Mouse (Mus musculus) hindbrain, embryonic 16.5 days (tissue): ENCODE results near the gene Gm5538. TPM values are rescaled to one million over a fixed set of nuclear protein-coding genes. Genes with fewer than 3 reads are reported as not detected.

Experiments used
- ATAC-seq: fragments of 200-750 bp; cut with Nextera tagmentation; 2 replicates; pipeline ENCODE4 v1.8.0; 2017; ENCODE audit warnings: moderate TSS enrichment, moderate library complexity
- H3K27ac ChIP-seq: fragments of 300-500 bp; sonication (generic); 2 replicates; pipeline ENCODE4 v1.5.1; 2014; ENCODE audit warnings: low read depth, mild to moderate bottlenecking, control low read depth, low read length, moderate library complexity
- H3K27me3 ChIP-seq: fragments of 300-500 bp; sonication (generic); replicated peaks from 2 replicates; pipeline ENCODE4 v1.6.1; 2014; ENCODE audit warnings: low read length; ENCODE audit not compliant: control insufficient read depth, insufficient read depth
- H3K36me3 ChIP-seq: fragments of 300-500 bp; sonication (generic); 2 replicates; pipeline ENCODE4 v1.6.1; 2014; ENCODE audit warnings: mild to moderate bottlenecking, low read length, moderate library complexity, mixed read lengths; ENCODE audit not compliant: control insufficient read depth, insufficient read depth
- H3K4me1 ChIP-seq: fragments of 300-500 bp; sonication (generic); 2 replicates; pipeline ENCODE4 v1.6.1; 2014; ENCODE audit warnings: low read depth, low read length; ENCODE audit not compliant: control insufficient read depth, insufficient read depth
- H3K4me2 ChIP-seq: fragments of 300-500 bp; sonication (generic); 2 replicates; pipeline ENCODE4 v1.6.1; 2014; ENCODE audit warnings: mild to moderate bottlenecking, low read length, control low read depth, moderate library complexity
- H3K4me3 ChIP-seq: fragments of 300-500 bp; sonication (generic); 2 replicates; pipeline ENCODE4 v1.5.1; 2014; ENCODE audit warnings: mild to moderate bottlenecking, low read length, control low read depth, moderate library complexity
- H3K9ac ChIP-seq: fragments of 300-500 bp; sonication (generic); 2 replicates; pipeline ENCODE4 v1.6.1; 2014; ENCODE audit warnings: low read depth, mild to moderate bottlenecking, control low read depth, low read length, moderate library complexity
- H3K9me3 ChIP-seq: fragments of 300-500 bp; sonication (generic); 2 replicates; pipeline ENCODE4 v1.6.1; 2014; ENCODE audit warnings: mild to moderate bottlenecking, low read length, moderate library complexity; ENCODE audit not compliant: control insufficient read depth
- WGBS: fragments of 180-500 bp; shearing (Covaris S2); extraction: QIAGEN DNeasy Blood & Tissue Kit; methylation state at CpG from one replicate; pipeline ENCODE4 v1.1.7; 2014; 5-methylcytosine and 5-hydroxymethylcytosine counted together
- polyA plus RNA-seq: library from polyadenylated mRNA; unstranded; fragments of >200 nt; fragmentation: Nextera tagmentation; extraction: Ambion mirVana; gene quantifications from 2 replicates; pipeline ENCODE4 v1.2.1, GENCODE M21; 2015

Gm5538 gene
- polyA plus RNA-seq: not detected in 2 replicates

DNA sequence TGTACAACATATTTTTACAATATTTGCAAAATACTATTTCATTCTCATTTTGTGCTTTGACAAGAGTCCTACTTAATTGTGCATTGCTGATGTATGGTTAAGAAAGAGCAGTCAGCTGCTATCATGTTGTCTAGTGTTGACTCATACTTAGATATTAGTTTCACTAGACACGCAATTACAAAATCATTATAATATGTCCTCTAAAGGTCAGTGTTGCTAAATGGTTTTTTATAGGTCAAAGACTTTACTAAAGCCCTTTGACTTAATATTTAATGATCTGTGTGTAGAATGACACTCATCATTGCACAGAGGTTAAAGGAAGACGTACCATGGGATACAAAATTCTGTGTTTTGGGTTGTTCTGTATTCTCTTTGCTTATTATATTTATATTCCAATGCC lies at the start of gene Gm5538:
TSS of gene Gm5538 (plus strand) at position 301 of the 400 bp plus-strand sequence.
- Histone ChIP-seq H3K27ac (no peak within 1 kb of the TSS), H3K4me2 (no peak within 1 kb of the TSS), H3K9me3 (no peaks in the 10 kb centered on the region), H3K4me3 (no peak within 1 kb of the TSS), H3K27me3 (no peaks in the 10 kb centered on the region), H3K4me1 (no peaks in the 10 kb centered on the region), H3K9ac (no peak within 1 kb of the TSS), H3K36me3 (no peaks in the 10 kb centered on the region)
- no peak for ATAC-seq
- WGBS: 88% methylated on average over 2 of the region's 2 CpGs

GRCm38 (mm10) chr3:59697391-59697790 lies 32.2 kb upstream of the Gm5538 start:
- no peak overlapping the region for H3K27ac ChIP-seq
- ATAC-seq: no peak
- no peak overlapping the region for H3K9ac ChIP-seq
- H3K4me3 ChIP-seq: no peak overlapping the region
- no peaks in the 10 kb centered on the region for H3K9me3 ChIP-seq
- H3K4me1 ChIP-seq: no peaks in the 10 kb centered on the region
- H3K4me2 ChIP-seq: no peak overlapping the region
- no peaks in the 10 kb centered on the region for H3K27me3 ChIP-seq
- H3K36me3 ChIP-seq: no peaks in the 10 kb centered on the region
- 80% methylated on average over 3 of the region's 3 CpGs for WGBS

- no peak overlapping the region for H3K4me3 ChIP-seq
- no peak overlapping the region for H3K9ac ChIP-seq
- no peak for ATAC-seq
- no peak overlapping the region for H3K27ac ChIP-seq
- no peak overlapping the region for H3K4me2 ChIP-seq
- WGBS: 100% methylated on average over 1 of the region's 1 CpGs
- H3K4me1 ChIP-seq: no peaks in the 10 kb centered on the region
- no peaks in the 10 kb centered on the region for H3K36me3 ChIP-seq
- no peaks in the 10 kb centered on the region for H3K9me3 ChIP-seq
- H3K27me3 ChIP-seq: no peaks in the 10 kb centered on the region
Observed at GRCm38 (mm10) chr3:59702614-59703110, 26.9 kb upstream of the Gm5538 start.

- no peak for ATAC-seq
- no peaks in the 10 kb centered on the region for H3K9me3 ChIP-seq
- no peaks in the 10 kb centered on the region for H3K36me3 ChIP-seq
Observed at GRCm38 (mm10) chr3:59739866-59740265, 10.3 kb downstream of the Gm5538 start.

GRCm38 (mm10) chr3:59744181-59744580 lies 14.6 kb downstream of the Gm5538 start:
- Histone ChIP-seq H3K9me3 (no peaks in the 10 kb centered on the region), H3K9ac (no peak overlapping the region), H3K27ac (no peak overlapping the region), H3K27me3 (no peaks in the 10 kb centered on the region), H3K4me2 (no peak overlapping the region), H3K36me3 (no peaks in the 10 kb centered on the region), H3K4me3 (no peak overlapping the region), H3K4me1 (no peaks in the 10 kb centered on the region)
- no peak for ATAC-seq
- 14% methylated on average over 2 of the region's 2 CpGs for WGBS

More at GRCm38 (mm10) chr3:59739866-59740265, 10.3 kb downstream of the Gm5538 start:
- no peaks in the 10 kb centered on the region for H3K4me1 ChIP-seq
- H3K4me3 ChIP-seq: no peak overlapping the region
- H3K4me2 ChIP-seq: no peak overlapping the region
- no peak overlapping the region for H3K27ac ChIP-seq
- H3K27me3 ChIP-seq: no peaks in the 10 kb centered on the region
- no peak overlapping the region for H3K9ac ChIP-seq
- WGBS: 90% methylated on average over 1 of the region's 1 CpGs

Other genes with a start within 250 kb of the Gm5538 start
- not detected in 2 replicates for gene Gm8298, start 131.3 kb downstream of the Gm5538 start, polyA plus RNA-seq
- gene C130079G13Rik, start 195.4 kb downstream of the Gm5538 start, polyA plus RNA-seq: not detected in 2 replicates